Mouse (Mus musculus) cerebellum, adult 2 months (tissue): Measurements from ENCODE around the gene Rb1.

ENCODE experiments used
- CTCF ChIP-seq: fragments of 200-500 bp; IDR thresholded peaks from 2 replicates; pipeline ENCODE4 v1.5.1; 2011; ENCODE audit warnings: low read depth, mild to moderate bottlenecking, control low read depth, low read length, moderate library complexity, borderline replicate concordance; ENCODE audit not compliant: insufficient read depth
- POLR2A ChIP-seq: fragments of 200-500 bp; IDR thresholded peaks from 2 replicates; pipeline ENCODE4 v1.6.1; 2011; ENCODE audit warnings: low read length, control low read depth, borderline replicate concordance; ENCODE audit not compliant: insufficient read depth

- TF ChIP-seq POLR2A = no peak
- peak; percentile 17; the same call in 1 of the 2 replicates for TF ChIP-seq CTCF
These were observed 59.5 kb downstream of the Rb1 start for GRCm38 (mm10) chr14:73266166-73266565.
